Mouse (Mus musculus) cortical plate, adult 2 months (tissue): Measurements from ENCODE around the gene Smtnl2. TPM values are rescaled to one million over a fixed set of nuclear protein-coding genes. Genes with fewer than 3 reads are reported as not detected.
A peak's percentile ranks its signal among the peaks of the same experiment; 100 is the strongest.
"Not testable (repeated sequence)": the region's sequence is repeated elsewhere in the genome, so short reads cannot be mapped to it uniquely, and the experiment has no call there.

Experiments used
- H3K27ac ChIP-seq: fragments of 200-500 bp; 2 replicates; pipeline ENCODE4 v1.5.1; 2012; ENCODE audit warnings: low read length, control low read depth, inconsistent platforms; ENCODE audit not compliant: insufficient read depth
- H3K4me1 ChIP-seq: fragments of 200-500 bp; 2 replicates; pipeline ENCODE4 v1.6.1; 2011; ENCODE audit warnings: low read length; ENCODE audit not compliant: control insufficient read depth, insufficient read depth
- H3K4me3 ChIP-seq: fragments of 200-500 bp; 2 replicates; pipeline ENCODE4 v1.5.1; 2011; ENCODE audit warnings: mild to moderate bottlenecking, low read length, control low read depth; ENCODE audit not compliant: insufficient read depth
- CTCF ChIP-seq: fragments of 200-500 bp; IDR thresholded peaks from 2 replicates; pipeline ENCODE4 v1.5.1; 2011; ENCODE audit warnings: mild to moderate bottlenecking, control low read depth, low read length; ENCODE audit not compliant: insufficient read depth; ENCODE audit errors: extremely low read depth
- POLR2A ChIP-seq: fragments of 200-500 bp; IDR thresholded peaks from 2 replicates; pipeline ENCODE4 v1.6.1; 2011; ENCODE audit warnings: mild to moderate bottlenecking, low read length, control low read depth; ENCODE audit not compliant: insufficient read depth; ENCODE audit errors: extremely low read depth
- polyA plus RNA-seq: library from polyadenylated mRNA; depleted of rRNA; stranded (reverse); fragments of >200 nt; gene quantifications from 2 replicates; pipeline ENCODE4 v1.2.3, GENCODE M21; 2012

Smtnl2 gene
- polyA plus RNA-seq, 1 experiment, result 1.6 TPM

GRCm38 (mm10) chr11:72438411-72438810 lies 26.9 kb upstream of the Smtnl2 start:
- TF ChIP-seq POLR2A (no peak), CTCF (no peak)
- Histone ChIP-seq H3K4me3 (no peak overlapping the region), H3K4me1 (peaks cover 6% of the 10 kb centered on the region), H3K27ac (no peak overlapping the region)

DNA sequence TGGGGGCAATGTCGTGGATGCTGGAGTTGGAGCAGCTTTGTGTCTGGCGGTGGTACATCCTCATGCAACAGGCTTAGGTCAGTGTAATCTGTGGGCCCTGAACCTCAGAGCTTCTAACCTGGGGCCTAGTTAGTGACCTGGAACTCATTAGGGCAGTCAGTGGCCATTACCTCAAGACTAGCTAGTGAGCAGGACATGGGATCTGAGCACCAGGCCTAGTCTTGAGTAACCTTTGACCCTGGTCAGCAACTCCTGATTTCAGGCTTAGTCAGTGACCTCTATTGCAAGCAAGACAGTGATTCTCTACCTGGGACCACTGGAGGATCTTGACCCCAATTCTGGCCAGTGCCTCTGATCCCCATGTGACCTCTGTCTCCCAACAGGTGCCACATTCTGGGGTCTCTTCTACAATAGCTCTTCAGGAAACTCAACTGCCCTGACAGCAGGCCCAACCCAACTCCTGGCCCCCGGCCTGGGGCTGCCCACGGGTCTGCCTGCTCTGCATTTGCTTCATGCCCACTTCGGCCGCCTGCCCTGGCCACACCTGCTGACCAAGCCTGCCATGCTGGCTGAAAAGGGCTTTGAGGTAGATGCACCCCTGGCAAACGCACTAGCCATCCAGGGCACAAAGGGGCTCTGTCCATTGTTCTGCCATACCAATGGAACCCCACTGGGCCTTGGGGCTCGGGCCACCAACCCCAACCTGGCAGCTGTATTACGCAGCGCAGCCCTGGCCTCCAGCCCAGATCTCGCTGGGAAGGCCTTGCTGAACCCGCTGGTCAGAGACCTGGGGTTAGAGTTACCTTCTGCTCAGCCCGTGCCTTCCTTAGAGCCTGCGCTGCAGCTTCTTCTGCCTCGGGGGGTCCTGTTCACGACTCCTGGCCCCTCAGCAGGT lies 25.5 kb upstream of the Smtnl2 start:
- H3K4me3 ChIP-seq, result no peak overlapping the region
- peaks cover 2% of the 10 kb centered on the region for H3K4me1 ChIP-seq
- TF ChIP-seq POLR2A, result no peak
- TF ChIP-seq CTCF, result no peak
- no peak overlapping the region for H3K27ac ChIP-seq

GRCm38 (mm10) chr11:72436271-72436670 lies 24.8 kb upstream of the Smtnl2 start:
- H3K27ac ChIP-seq, result no peak overlapping the region
- H3K4me3 ChIP-seq, result no peak overlapping the region
- peaks cover 1% of the 10 kb centered on the region; the same call in 1 of the 2 replicates for H3K4me1 ChIP-seq
- TF ChIP-seq POLR2A (no peak), CTCF (no peak)

DNA sequence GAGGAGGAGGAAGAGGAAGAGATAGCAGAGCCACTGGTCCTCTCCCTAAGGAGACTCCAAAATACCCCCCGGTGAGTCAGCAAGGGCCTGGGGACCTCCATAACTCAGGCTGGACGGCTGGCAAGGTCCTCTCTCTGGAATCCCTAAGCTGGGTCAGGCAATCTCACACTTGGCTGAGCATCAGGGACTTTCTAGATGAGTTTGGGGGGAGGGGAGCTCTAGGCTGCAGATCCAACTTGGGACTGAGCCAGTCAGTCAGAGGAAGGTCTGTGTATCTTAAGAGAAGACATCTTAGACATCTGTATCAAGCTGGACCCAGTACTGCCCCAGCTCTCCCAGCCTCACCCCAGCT lies 24.2 kb upstream of the Smtnl2 start:
- TF ChIP-seq POLR2A, result no peak
- no peak for TF ChIP-seq CTCF
- Histone ChIP-seq H3K4me3 (no peak overlapping the region), H3K27ac (no peak overlapping the region), H3K4me1 (peaks cover 1% of the 10 kb centered on the region; the same call in 1 of the 2 replicates)

DNA sequence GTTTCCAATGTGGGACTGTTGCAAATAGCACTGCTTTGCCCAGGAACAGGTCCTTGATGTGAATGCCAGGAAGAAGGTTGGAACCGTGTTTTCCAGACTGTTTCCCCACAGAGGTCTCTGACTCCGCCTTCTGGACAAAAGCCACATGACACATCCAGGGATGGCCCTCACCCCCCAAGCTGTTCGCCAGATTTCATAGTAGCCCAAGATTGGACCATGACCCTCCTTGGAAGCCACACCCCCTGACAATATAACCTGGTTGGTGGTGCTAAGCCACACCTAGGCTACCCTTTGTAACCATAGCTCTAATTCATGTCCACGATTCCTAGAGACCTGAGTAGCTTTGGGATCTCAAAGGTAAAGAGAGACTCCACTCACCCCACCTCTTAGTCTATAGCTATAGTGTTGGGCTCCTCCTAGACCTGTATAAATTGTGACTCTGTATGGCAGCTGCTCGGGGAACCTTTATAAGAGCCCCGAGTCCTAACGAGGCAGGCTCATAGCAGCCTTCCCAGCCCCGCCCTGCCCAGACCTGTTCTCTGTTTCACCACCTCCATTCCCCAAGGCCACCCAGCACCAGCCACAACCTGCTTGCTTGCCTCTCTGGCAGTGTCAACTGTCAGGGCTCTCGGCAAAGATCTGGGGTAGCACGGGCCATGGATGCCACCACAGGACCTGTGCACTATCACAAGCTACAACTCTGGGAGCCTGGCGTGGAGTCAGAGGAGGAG lies 23.6 kb upstream of the Smtnl2 start, which contains the start of gene Ggt6:
Gene Ggt6 (plus strand): TSS at position 564 of the 731 bp plus-strand sequence.
- TF ChIP-seq CTCF (no peak), POLR2A (no peak)

DNA sequence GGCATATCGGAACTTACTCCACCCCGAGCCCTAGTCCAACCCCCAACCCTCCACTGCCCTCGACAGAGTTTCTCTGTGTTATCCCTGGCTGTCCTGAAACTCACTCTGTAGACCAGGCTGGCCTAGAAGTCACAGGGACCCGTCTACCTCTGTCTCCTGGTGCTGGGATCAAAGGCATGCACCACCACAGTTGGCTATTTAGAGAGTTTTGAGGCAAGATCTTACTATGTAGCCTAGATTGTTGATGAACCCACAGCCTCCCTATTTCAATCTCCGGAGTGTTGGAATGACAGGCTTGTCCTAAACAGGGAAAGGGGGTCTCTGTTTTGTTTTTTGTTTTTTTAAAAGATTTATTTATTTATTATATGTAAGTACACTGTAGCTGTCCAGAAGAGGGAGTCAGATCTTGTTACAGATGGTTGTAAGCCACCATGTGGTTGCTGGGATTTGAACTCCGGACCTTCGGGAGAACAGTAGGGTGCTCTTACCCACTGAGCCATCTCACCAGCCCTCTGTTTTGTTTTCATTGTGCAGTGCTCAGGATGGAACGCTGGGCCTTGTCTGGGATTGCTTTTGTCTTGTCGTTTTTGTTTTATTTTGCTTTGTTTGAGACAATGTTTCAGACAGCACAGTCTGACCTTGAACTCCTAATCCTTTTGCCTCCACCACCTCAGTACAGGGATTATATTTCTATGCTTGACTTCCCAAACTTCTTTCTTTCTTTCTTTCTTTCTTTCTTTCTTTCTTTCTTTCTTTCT lies 19.0 kb upstream of the Smtnl2 start:
- H3K4me1 ChIP-seq, H3K4me3 ChIP-seq, H3K27ac ChIP-seq: not testable (repeated sequence)

More for the DNA sequence above, 23.6 kb upstream of the Smtnl2 start, which contains the start of gene Ggt6:
- H3K4me3 ChIP-seq, result no peak within 1 kb of the TSS
- H3K4me1 ChIP-seq, result peaks cover 1% of the 10 kb centered on the region; the same call in 1 of the 2 replicates
- H3K27ac ChIP-seq, result no peak within 1 kb of the TSS

GRCm38 (mm10) chr11:72429288-72429690 lies 17.8 kb upstream of the Smtnl2 start:
- H3K27ac ChIP-seq, result no peak overlapping the region
- no peak for TF ChIP-seq POLR2A
- TF ChIP-seq CTCF, result peak; percentile 88
- no peaks in the 10 kb centered on the region for H3K4me1 ChIP-seq
- H3K4me3 ChIP-seq, result no peak overlapping the region

- no peak overlapping the region for H3K4me3 ChIP-seq
- TF ChIP-seq CTCF (peak; percentile 50), POLR2A (no peak)
- H3K4me1 ChIP-seq, result no peaks in the 10 kb centered on the region
- H3K27ac ChIP-seq, result no peak overlapping the region
Observed at GRCm38 (mm10) chr11:72428694-72429093, 17.2 kb upstream of the Smtnl2 start.

DNA sequence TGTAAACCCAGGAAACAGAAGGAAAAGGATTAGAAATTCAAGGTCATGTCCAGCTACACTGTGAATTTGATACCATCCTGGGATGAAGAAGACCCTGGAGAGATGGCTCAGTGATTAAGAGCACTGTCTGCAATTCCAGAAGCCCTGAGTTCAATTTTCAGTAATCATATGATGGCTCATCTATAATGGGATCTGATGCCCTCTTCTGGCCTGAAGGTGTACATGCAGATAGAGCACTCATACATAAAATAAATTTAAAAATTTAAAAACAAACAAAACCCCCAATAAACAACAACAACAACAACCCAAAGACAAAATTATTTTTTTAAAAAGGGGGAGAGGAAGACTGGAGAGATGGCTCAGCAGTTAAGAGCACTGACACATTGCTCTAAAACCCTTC lies 15.4 kb upstream of the Smtnl2 start:
- Histone ChIP-seq H3K4me3 (no peak overlapping the region), H3K27ac (no peak overlapping the region), H3K4me1 (no peaks in the 10 kb centered on the region)
- TF ChIP-seq POLR2A (no peak), CTCF (no peak)
